Mouse (Mus musculus) forebrain, embryonic 13.5 days (tissue): ENCODE results near the gene Tmem182. TPM values are rescaled to one million over a fixed set of nuclear protein-coding genes. Genes with fewer than 3 reads are reported as not detected.

ENCODE experiments used
- ATAC-seq: fragments of 200-750 bp; cut with Nextera tagmentation; 2 replicates; pipeline ENCODE4 v1.8.0; 2017
- H3K27ac ChIP-seq: fragments of 300-500 bp; sonication (generic); 2 replicates; pipeline ENCODE4 v1.5.1; 2015; ENCODE audit warnings: inconsistent platforms, mild to moderate bottlenecking, moderate library complexity
- H3K27me3 ChIP-seq: fragments of 300-500 bp; sonication (generic); 2 replicates; pipeline ENCODE4 v1.6.1; 2015; ENCODE audit warnings: mild to moderate bottlenecking, inconsistent platforms
- H3K36me3 ChIP-seq: fragments of 300-500 bp; sonication (generic); 2 replicates; pipeline ENCODE4 v1.6.1; 2015; ENCODE audit warnings: mild to moderate bottlenecking, inconsistent platforms; ENCODE audit not compliant: poor library complexity, severe bottlenecking
- H3K4me1 ChIP-seq: fragments of 300-500 bp; sonication (generic); 2 replicates; pipeline ENCODE4 v1.6.1; 2015; ENCODE audit warnings: inconsistent platforms
- H3K4me2 ChIP-seq: fragments of 300-500 bp; sonication (generic); 2 replicates; pipeline ENCODE4 v1.6.1; 2015; ENCODE audit warnings: inconsistent platforms, mild to moderate bottlenecking, moderate library complexity
- H3K4me3 ChIP-seq: fragments of 300-500 bp; sonication (generic); 2 replicates; pipeline ENCODE4 v1.5.1; 2015; ENCODE audit warnings: mild to moderate bottlenecking, inconsistent platforms
- H3K9ac ChIP-seq: fragments of 300-500 bp; sonication (generic); 2 replicates; pipeline ENCODE4 v1.6.1; 2015; ENCODE audit warnings: mild to moderate bottlenecking, inconsistent platforms
- H3K9me3 ChIP-seq: fragments of 300-500 bp; sonication (generic); replicated peaks from 2 replicates; pipeline ENCODE4 v1.6.1; 2016; ENCODE audit warnings: inconsistent platforms
- WGBS: fragments of 180-500 bp; shearing (Covaris S2); methylation state at CpG from one replicate; pipeline ENCODE4 v1.1.7; 2015; 5-methylcytosine and 5-hydroxymethylcytosine counted together
- polyA plus RNA-seq: library from polyadenylated mRNA; unstranded; fragments of >200 nt; fragmentation: Nextera tagmentation; extraction: Ambion mirVana; gene quantifications from 2 replicates; pipeline ENCODE4 v1.2.1, GENCODE M21; 2015

The Tmem182 gene
- polyA plus RNA-seq, 1 experiment from 2014 or later = 0.09 TPM

DNA sequence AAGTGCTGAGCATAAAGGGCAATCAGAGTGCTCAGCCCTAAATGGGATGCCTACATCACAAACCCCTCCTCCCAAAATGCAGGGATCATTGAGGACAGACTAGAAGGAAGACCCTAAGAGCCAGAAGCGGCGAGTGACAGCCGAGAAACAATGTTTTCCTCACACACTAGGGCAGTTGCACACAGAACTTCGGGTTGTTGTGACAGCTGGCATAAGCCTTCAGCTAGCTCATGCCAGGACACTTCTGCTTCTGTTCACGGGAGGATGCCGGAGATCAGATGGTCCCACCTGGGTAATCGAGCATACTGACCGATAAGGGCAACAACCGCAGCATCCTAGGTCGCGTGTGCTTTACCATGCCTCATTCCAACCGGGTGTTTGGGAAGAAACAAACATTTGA lies 1.3 kb upstream of the Tmem182 start:
- no peak overlapping the region for H3K4me3 ChIP-seq
- no peaks in the 10 kb centered on the region for H3K27me3 ChIP-seq
- ATAC-seq = no peak
- H3K27ac ChIP-seq = no peak overlapping the region
- no peaks in the 10 kb centered on the region for H3K36me3 ChIP-seq
- no peak overlapping the region for H3K4me2 ChIP-seq
- H3K4me1 ChIP-seq = no peaks in the 10 kb centered on the region
- WGBS = 90% methylated on average over 12 of the region's 12 CpGs
- no peak overlapping the region; the same call in 1 of the 2 replicates for H3K9ac ChIP-seq
- no peaks in the 10 kb centered on the region for H3K9me3 ChIP-seq

DNA sequence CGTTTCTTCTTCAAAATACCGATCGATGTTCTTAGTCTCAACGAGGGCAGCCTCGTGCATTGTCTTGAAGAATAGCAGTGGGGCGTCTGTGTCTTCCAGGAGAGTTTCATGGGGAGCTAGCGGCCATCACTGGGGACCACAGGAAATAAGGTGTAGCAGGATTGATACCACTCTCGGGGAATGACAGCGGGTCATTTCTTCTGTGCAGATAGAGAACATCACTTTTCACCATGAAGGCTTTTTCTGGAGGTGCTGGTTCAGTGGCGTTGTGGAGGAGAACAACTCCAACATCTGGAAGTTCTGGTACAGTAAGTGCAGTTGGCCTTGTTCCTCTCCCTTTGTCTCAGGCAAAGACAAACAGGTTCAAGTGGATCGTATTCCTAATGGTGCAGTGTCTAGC lies 490 bp downstream of the Tmem182 start:
- Histone ChIP-seq H3K4me3 (no peak overlapping the region), H3K27ac (no peak overlapping the region), H3K9me3 (no peaks in the 10 kb centered on the region), H3K27me3 (no peaks in the 10 kb centered on the region), H3K36me3 (no peaks in the 10 kb centered on the region), H3K4me2 (no peak overlapping the region), H3K9ac (no peak overlapping the region), H3K4me1 (no peaks in the 10 kb centered on the region)
- WGBS = 89% methylated on average over 11 of the region's 11 CpGs
- ATAC-seq = no peak

DNA sequence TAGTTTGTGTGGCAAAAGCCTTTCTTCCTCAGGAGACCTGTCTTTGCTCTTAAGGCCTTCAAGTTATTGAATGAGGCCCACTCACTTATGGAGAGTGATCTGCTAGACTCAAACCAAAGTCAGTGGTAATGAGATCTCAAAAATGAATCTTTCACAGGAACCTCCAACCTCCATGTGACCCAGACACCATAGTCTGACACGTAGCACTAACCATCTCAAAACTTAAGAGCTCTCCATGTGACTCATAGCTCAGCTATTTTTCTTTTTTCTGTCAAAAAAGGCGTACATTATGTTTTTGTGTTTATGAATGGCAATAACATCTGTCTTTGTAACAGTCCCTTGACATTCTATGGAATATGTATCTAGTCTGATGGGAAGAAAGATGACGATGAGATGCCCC lies 3.2 kb downstream of the Tmem182 start:
- Histone ChIP-seq H3K4me3 (no peak overlapping the region), H3K9me3 (no peaks in the 10 kb centered on the region), H3K9ac (no peak overlapping the region), H3K27me3 (no peaks in the 10 kb centered on the region), H3K36me3 (no peaks in the 10 kb centered on the region), H3K27ac (no peak overlapping the region), H3K4me2 (no peak overlapping the region), H3K4me1 (no peaks in the 10 kb centered on the region)
- no peak for ATAC-seq
- WGBS = 91% methylated on average over 3 of the region's 3 CpGs

DNA sequence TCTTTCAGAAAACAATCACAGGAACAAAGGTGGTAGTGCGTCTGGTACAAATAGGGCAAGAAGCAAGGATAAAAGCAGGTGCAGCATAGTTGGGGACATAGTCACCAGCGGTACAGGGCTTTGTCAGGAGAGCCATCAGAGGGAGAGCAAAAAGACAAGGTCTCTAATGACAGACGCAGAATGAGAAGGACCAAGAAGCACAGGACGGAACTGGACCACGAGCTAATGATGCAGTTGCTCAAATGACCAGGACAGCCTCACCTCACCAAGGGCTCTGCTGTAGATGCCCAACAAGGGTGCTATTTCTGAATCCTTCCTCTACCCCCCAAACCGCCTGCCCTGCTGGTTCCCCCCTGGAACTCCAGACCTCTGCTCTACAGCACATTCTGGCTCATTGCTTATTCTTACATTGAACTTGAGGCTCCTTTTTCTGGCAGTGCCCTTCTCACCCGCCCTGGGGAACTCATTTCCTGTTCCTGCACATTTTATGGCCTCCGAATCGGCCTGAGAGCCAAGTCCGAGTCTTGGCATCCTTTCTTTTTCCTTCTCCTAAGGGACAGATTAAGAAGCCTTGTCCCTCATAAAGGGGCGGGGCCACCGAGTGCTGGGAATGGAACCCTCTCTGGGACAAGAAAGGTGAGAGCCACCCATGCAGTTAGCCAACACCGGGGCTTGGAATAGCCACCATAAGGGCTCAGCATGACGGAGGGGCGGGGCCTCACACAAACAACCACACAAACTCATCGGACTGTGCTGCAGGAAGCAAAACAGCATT lies 9.9 kb downstream of the Tmem182 start:
- H3K4me3 ChIP-seq = no peak overlapping the region
- no peaks in the 10 kb centered on the region for H3K9me3 ChIP-seq
- no peak overlapping the region for H3K4me2 ChIP-seq
- no peak overlapping the region for H3K27ac ChIP-seq
- no peak for ATAC-seq
- H3K27me3 ChIP-seq = no peaks in the 10 kb centered on the region
- H3K4me1 ChIP-seq = no peaks in the 10 kb centered on the region
- no peaks in the 10 kb centered on the region for H3K36me3 ChIP-seq
- 75% methylated on average over 16 of the region's 16 CpGs for WGBS
- no peak overlapping the region for H3K9ac ChIP-seq

- 75% methylated on average over 4 of the region's 4 CpGs for WGBS
- H3K9ac ChIP-seq = no peak overlapping the region
- no peak overlapping the region for H3K4me2 ChIP-seq
- H3K27me3 ChIP-seq = no peaks in the 10 kb centered on the region
- no peaks in the 10 kb centered on the region for H3K36me3 ChIP-seq
- H3K4me3 ChIP-seq = no peak overlapping the region
- no peaks in the 10 kb centered on the region for H3K9me3 ChIP-seq
- no peak overlapping the region for H3K27ac ChIP-seq
- ATAC-seq = no peak
- no peaks in the 10 kb centered on the region for H3K4me1 ChIP-seq
Observed at GRCm38 (mm10) chr1:40824517-40824916, 19.1 kb downstream of the Tmem182 start.

- Histone ChIP-seq H3K9ac (no peak overlapping the region), H3K27me3 (no peaks in the 10 kb centered on the region), H3K9me3 (no peaks in the 10 kb centered on the region), H3K4me1 (no peaks in the 10 kb centered on the region), H3K27ac (no peak overlapping the region), H3K4me2 (no peak overlapping the region), H3K4me3 (no peak overlapping the region), H3K36me3 (no peaks in the 10 kb centered on the region)
- 76% methylated on average over 8 of the region's 8 CpGs for WGBS
- ATAC-seq = no peak
Observed at GRCm38 (mm10) chr1:40824936-40825335, 19.5 kb downstream of the Tmem182 start.

- ATAC-seq = no peak
- H3K4me2 ChIP-seq = no peak overlapping the region
- 75% methylated on average over 7 of the region's 7 CpGs for WGBS
- no peak overlapping the region for H3K4me3 ChIP-seq
- no peaks in the 10 kb centered on the region for H3K27me3 ChIP-seq
- H3K36me3 ChIP-seq = no peaks in the 10 kb centered on the region
- no peaks in the 10 kb centered on the region for H3K9me3 ChIP-seq
- H3K27ac ChIP-seq = no peak overlapping the region
- no peak overlapping the region for H3K9ac ChIP-seq
- no peaks in the 10 kb centered on the region for H3K4me1 ChIP-seq
Observed at GRCm38 (mm10) chr1:40825826-40826225, 20.4 kb downstream of the Tmem182 start.

GRCm38 (mm10) chr1:40829213-40829914 lies 24.0 kb downstream of the Tmem182 start:
- no peak for ATAC-seq
- 81% methylated on average over 10 of the region's 10 CpGs for WGBS
- H3K4me2 ChIP-seq = no peak overlapping the region
- H3K4me1 ChIP-seq = no peaks in the 10 kb centered on the region
- H3K4me3 ChIP-seq = no peak overlapping the region
- no peaks in the 10 kb centered on the region for H3K36me3 ChIP-seq
- H3K9me3 ChIP-seq = no peaks in the 10 kb centered on the region
- H3K27me3 ChIP-seq = no peaks in the 10 kb centered on the region
- no peak overlapping the region for H3K27ac ChIP-seq
- H3K9ac ChIP-seq = no peak overlapping the region

GRCm38 (mm10) chr1:40830712-40831507 lies 25.5 kb downstream of the Tmem182 start:
- ATAC-seq = no peak
- Histone ChIP-seq H3K4me2 (no peak overlapping the region), H3K9ac (no peak overlapping the region), H3K4me1 (no peaks in the 10 kb centered on the region), H3K27ac (no peak overlapping the region), H3K36me3 (no peaks in the 10 kb centered on the region), H3K27me3 (no peaks in the 10 kb centered on the region), H3K9me3 (no peaks in the 10 kb centered on the region), H3K4me3 (no peak overlapping the region)
- WGBS = 91% methylated on average over 4 of the region's 4 CpGs

DNA sequence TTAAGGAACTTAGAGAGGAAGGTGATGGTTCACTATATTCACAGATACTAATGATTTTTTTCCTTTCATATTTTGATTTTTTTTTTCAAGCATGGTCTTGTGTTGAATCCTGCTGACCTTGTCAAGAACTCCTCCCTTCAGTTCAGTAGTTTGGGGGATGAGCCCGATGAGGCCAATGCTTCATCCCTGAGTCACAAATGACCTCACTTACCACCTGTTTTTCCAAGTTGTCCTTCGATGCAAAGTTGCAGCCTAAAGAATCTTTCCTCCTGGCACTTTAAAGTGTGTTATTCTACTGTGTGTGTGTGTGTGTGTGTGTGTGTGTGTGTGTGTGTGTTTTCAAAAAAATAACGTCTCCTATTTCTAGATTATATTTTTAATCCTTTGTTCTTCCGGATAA lies 30.1 kb downstream of the Tmem182 start:
- Histone ChIP-seq H3K4me2 (no peak overlapping the region), H3K9me3 (no peaks in the 10 kb centered on the region), H3K9ac (no peak overlapping the region), H3K4me3 (no peak overlapping the region), H3K27ac (no peak overlapping the region), H3K36me3 (no peaks in the 10 kb centered on the region), H3K27me3 (no peaks in the 10 kb centered on the region), H3K4me1 (no peaks in the 10 kb centered on the region)
- 80% methylated on average over 4 of the region's 4 CpGs for WGBS
- no peak for ATAC-seq

GRCm38 (mm10) chr1:40840605-40841004 lies 35.2 kb downstream of the Tmem182 start:
- no peak overlapping the region for H3K4me3 ChIP-seq
- ATAC-seq = no peak
- H3K27me3 ChIP-seq = no peaks in the 10 kb centered on the region
- WGBS = 88% methylated on average over 8 of the region's 8 CpGs
- H3K4me1 ChIP-seq = no peaks in the 10 kb centered on the region
- no peaks in the 10 kb centered on the region for H3K36me3 ChIP-seq
- no peak overlapping the region for H3K9ac ChIP-seq
- no peak overlapping the region for H3K4me2 ChIP-seq
- H3K9me3 ChIP-seq = no peaks in the 10 kb centered on the region
- H3K27ac ChIP-seq = no peak overlapping the region

GRCm38 (mm10) chr1:40841032-40841761 lies 35.8 kb downstream of the Tmem182 start:
- H3K4me3 ChIP-seq = no peak overlapping the region
- ATAC-seq = no peak
- no peak overlapping the region for H3K9ac ChIP-seq
- H3K4me2 ChIP-seq = no peak overlapping the region
- no peaks in the 10 kb centered on the region for H3K27me3 ChIP-seq
- no peak overlapping the region for H3K27ac ChIP-seq
- no peaks in the 10 kb centered on the region for H3K4me1 ChIP-seq
- H3K9me3 ChIP-seq = no peaks in the 10 kb centered on the region
- 92% methylated on average over 5 of the region's 5 CpGs for WGBS
- H3K36me3 ChIP-seq = no peaks in the 10 kb centered on the region
